Mouse (Mus musculus) testis, adult 2 months (tissue): ENCODE results near the gene Ano10.

ENCODE experiments used
- CTCF ChIP-seq: fragments of 200-500 bp; IDR thresholded peaks from 2 replicates; pipeline ENCODE4 v1.5.1; 2012; ENCODE audit warnings: low read depth, mild to moderate bottlenecking, inconsistent platforms, low read length, moderate library complexity; ENCODE audit not compliant: control insufficient read depth, insufficient read depth, insufficient replicate concordance
- POLR2A ChIP-seq: fragments of 200-500 bp; IDR thresholded peaks from 2 replicates; pipeline ENCODE4 v1.6.1; 2012; ENCODE audit warnings: low read depth, mild to moderate bottlenecking, inconsistent platforms, low read length, moderate library complexity; ENCODE audit not compliant: control insufficient read depth

DNA sequence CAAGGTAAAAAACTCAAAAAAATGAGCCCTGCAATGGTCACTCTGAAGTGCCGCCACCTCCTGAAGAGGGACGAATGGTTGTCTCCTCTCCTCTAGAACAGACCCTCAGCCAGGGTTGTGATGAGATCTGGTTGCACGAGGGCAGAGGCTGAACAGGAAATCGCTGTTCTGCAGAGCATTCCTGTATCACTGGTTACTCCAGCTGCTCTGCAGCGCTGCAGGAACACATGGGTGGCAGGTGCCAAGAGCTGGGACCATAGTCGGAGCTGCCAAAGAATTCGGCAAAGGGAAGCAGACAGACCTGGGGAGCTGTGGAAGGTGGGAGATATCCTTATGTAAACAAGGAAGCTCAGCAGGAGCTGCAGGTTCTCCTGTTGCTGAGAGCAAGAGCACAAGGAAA, 51.4 kb downstream of the Ano10 start:
- TF ChIP-seq CTCF (no peak), POLR2A (no peak)
